Mouse (Mus musculus) CH12.LX (cell line): ENCODE measurements around the gene Fam168a. TPM values are rescaled to one million over a fixed set of nuclear protein-coding genes. Genes with fewer than 3 reads are reported as not detected.

Experiments used
- DNase-seq: peaks from one replicate; pipeline ENCODE4 v3.0.0-alpha.2; 2013; ENCODE audit errors: extremely low read depth
- H3K27ac ChIP-seq: 2 replicates; pipeline ENCODE4 v1.5.1; 2012; ENCODE audit warnings: low read depth, mild to moderate bottlenecking, control low read depth, moderate library complexity; ENCODE audit not compliant: insufficient read depth
- H3K27me3 ChIP-seq: replicated peaks from 2 replicates; pipeline ENCODE3; 2012; ENCODE audit warnings: inconsistent platforms
- H3K36me3 ChIP-seq, 2 experiments: replicated peaks in 1 of 2; 2 replicates each; pipeline versions ENCODE3 to v1.6.1; 2012; ENCODE audit warnings: inconsistent platforms in 1 of 2, low read length in 1 of 2, mild to moderate bottlenecking in 1 of 2, mixed read lengths in 1 of 2, moderate library complexity in 1 of 2; ENCODE audit not compliant: control insufficient read depth in 1 of 2, insufficient read depth in 1 of 2
- H3K4me1 ChIP-seq, 2 experiments: 2 replicates each; pipeline ENCODE4 v1.6.1; 2012; ENCODE audit warnings: inconsistent platforms in 1 of 2, moderate library complexity in 1 of 2; ENCODE audit not compliant: insufficient read depth in 2 of 2, control insufficient read depth in 1 of 2
- H3K4me2 ChIP-seq: 2 replicates; pipeline ENCODE4 v1.6.1; 2012; ENCODE audit warnings: low read depth, mild to moderate bottlenecking, control low read depth; ENCODE audit not compliant: poor library complexity, insufficient read depth, severe bottlenecking
- H3K4me3 ChIP-seq, 3 experiments: fragments of 150-350 bp in 1 of 3; sonication (generic) in 1 of 3; replicated peaks in 1 of 3; 2 replicates each; pipeline versions ENCODE3 to v1.5.1; 2011 to 2012; ENCODE audit warnings: low read depth in 2 of 3, low read length in 2 of 3, mild to moderate bottlenecking in 2 of 3, moderate library complexity in 2 of 3, control low read depth in 1 of 3, improper control_type of control experiment in 1 of 3, inconsistent platforms in 1 of 3, mixed read lengths in 1 of 3; ENCODE audit not compliant: poor library complexity in 1 of 3
- H3K79me2 ChIP-seq: replicated peaks from 2 replicates; pipeline ENCODE4 v1.6.1; 2012; ENCODE audit warnings: mild to moderate bottlenecking, moderate library complexity; ENCODE audit not compliant: control insufficient read depth, poor library complexity, insufficient read depth, severe bottlenecking; ENCODE audit errors: extremely low read depth
- H3K9ac ChIP-seq: 2 replicates; pipeline ENCODE4 v1.6.1; 2012; ENCODE audit warnings: low read depth, mild to moderate bottlenecking, control low read depth, moderate library complexity; ENCODE audit not compliant: insufficient read depth
- H3K9me3 ChIP-seq: replicated peaks from 2 replicates; pipeline ENCODE3; 2012; ENCODE audit warnings: low read length, inconsistent platforms, mixed read lengths
- BHLHE40 ChIP-seq: IDR thresholded peaks from 2 replicates; pipeline ENCODE4 v1.6.1; 2011; ENCODE audit warnings: mild to moderate bottlenecking, low read depth, low read length, improper control_type of control experiment
- CHD2 ChIP-seq: IDR thresholded peaks from 2 replicates; pipeline ENCODE4 v1.6.1; 2011; ENCODE audit warnings: low read length, improper control_type of control experiment
- CTCF ChIP-seq, 2 experiments: IDR thresholded peaks in 1 of 2; conservative IDR thresholded peaks in 1 of 2; 2 replicates each; pipeline ENCODE4 v1.5.1; 2011 to 2012; ENCODE audit warnings: low read depth in 2 of 2, low read length in 2 of 2, improper control_type of control experiment in 1 of 2, inconsistent platforms in 1 of 2, mild to moderate bottlenecking in 1 of 2, moderate library complexity in 1 of 2
- E2F4 ChIP-seq: IDR thresholded peaks from 2 replicates; pipeline ENCODE4 v1.6.1; 2011; ENCODE audit warnings: low read depth, low read length, improper control_type of control experiment; ENCODE audit not compliant: insufficient replicate concordance
- ELF1 ChIP-seq: IDR thresholded peaks from 2 replicates; pipeline ENCODE4 v1.6.1; 2014; ENCODE audit warnings: low read depth, mild to moderate bottlenecking, inconsistent platforms, low read length, improper control_type of control experiment
- EP300 ChIP-seq: IDR thresholded peaks from 2 replicates; pipeline ENCODE4 v1.6.1; 2011; ENCODE audit warnings: low read length, improper control_type of control experiment
- GABPA ChIP-seq: IDR thresholded peaks from 2 replicates; pipeline ENCODE4 v1.6.1; 2012; ENCODE audit warnings: low read depth, low read length, improper control_type of control experiment, inconsistent platforms; ENCODE audit not compliant: insufficient replicate concordance
- JUN ChIP-seq: IDR thresholded peaks from 2 replicates; pipeline ENCODE4 v1.6.1; 2011; ENCODE audit warnings: low read depth, mild to moderate bottlenecking, low read length, improper control_type of control experiment, moderate library complexity; ENCODE audit not compliant: insufficient read depth
- KAT2A ChIP-seq: IDR thresholded peaks from 2 replicates; pipeline ENCODE4 v1.6.1; 2012; ENCODE audit warnings: low read length, improper control_type of control experiment, inconsistent platforms; ENCODE audit not compliant: insufficient replicate concordance
- MAFK ChIP-seq: IDR thresholded peaks from 2 replicates; pipeline ENCODE4 v1.6.1; 2011; ENCODE audit warnings: low read length, improper control_type of control experiment; ENCODE audit not compliant: insufficient replicate concordance
- MAX ChIP-seq: IDR thresholded peaks from 2 replicates; pipeline ENCODE4 v1.6.1; 2011; ENCODE audit warnings: low read length, improper control_type of control experiment
- MAZ ChIP-seq: IDR thresholded peaks from 2 replicates; pipeline ENCODE4 v1.6.1; 2012; ENCODE audit warnings: low read depth, mild to moderate bottlenecking, inconsistent platforms, low read length, improper control_type of control experiment, moderate library complexity
- MEF2A ChIP-seq: IDR thresholded peaks from 2 replicates; pipeline ENCODE4 v1.6.1; 2014; ENCODE audit warnings: low read depth, mild to moderate bottlenecking, inconsistent platforms, low read length, improper control_type of control experiment, borderline replicate concordance
- MXI1 ChIP-seq: IDR thresholded peaks from 2 replicates; pipeline ENCODE4 v1.6.1; 2011; ENCODE audit warnings: mild to moderate bottlenecking, low read depth, low read length, improper control_type of control experiment
- MYC ChIP-seq: IDR thresholded peaks from 2 replicates; pipeline ENCODE4 v1.6.1; 2011; ENCODE audit warnings: low read depth, mild to moderate bottlenecking, improper control_type of control experiment, low read length
- NELFE ChIP-seq: IDR thresholded peaks from 2 replicates; pipeline ENCODE4 v1.6.1; 2011; ENCODE audit warnings: low read depth, low read length, improper control_type of control experiment
- NRF1 ChIP-seq: IDR thresholded peaks from 2 replicates; pipeline ENCODE4 v1.6.1; 2014; ENCODE audit warnings: low read depth, mild to moderate bottlenecking, inconsistent platforms, low read length, improper control_type of control experiment, moderate library complexity
- PAX5 ChIP-seq: IDR thresholded peaks from 2 replicates; pipeline ENCODE4 v1.6.1; 2012; ENCODE audit warnings: low read length, inconsistent platforms, mixed read lengths
- POLR2A ChIP-seq: IDR thresholded peaks from 2 replicates; pipeline ENCODE4 v1.6.1; 2011; ENCODE audit warnings: low read depth, mild to moderate bottlenecking, improper control_type of control experiment, low read length
- POLR2AphosphoS2 ChIP-seq: IDR thresholded peaks from 2 replicates; pipeline ENCODE4 v1.6.1; 2011; ENCODE audit warnings: low read depth, low read length, improper control_type of control experiment
- RCOR1 ChIP-seq: conservative IDR thresholded peaks from 2 replicates; pipeline ENCODE4 v1.6.1; 2012; ENCODE audit warnings: low read depth, mild to moderate bottlenecking, inconsistent platforms, low read length, improper control_type of control experiment
- SMC3 ChIP-seq: IDR thresholded peaks from 2 replicates; pipeline ENCODE4 v1.6.1; 2011; ENCODE audit warnings: low read depth, low read length, improper control_type of control experiment
- TBP ChIP-seq: conservative IDR thresholded peaks from 2 replicates; pipeline ENCODE4 v1.6.1; 2011; ENCODE audit warnings: low read depth, low read length, improper control_type of control experiment
- TCF12 ChIP-seq: IDR thresholded peaks from 2 replicates; pipeline ENCODE4 v1.6.1; 2014; ENCODE audit warnings: low read depth, mild to moderate bottlenecking, inconsistent platforms, low read length, improper control_type of control experiment
- USF1 ChIP-seq: IDR thresholded peaks from 2 replicates; pipeline ENCODE4 v1.6.1; 2014; ENCODE audit warnings: low read depth, mild to moderate bottlenecking, inconsistent platforms, low read length, improper control_type of control experiment
- USF2 ChIP-seq: conservative IDR thresholded peaks from 2 replicates; pipeline ENCODE4 v1.6.1; 2011; ENCODE audit warnings: low read depth, low read length, improper control_type of control experiment
- ZC3H11A ChIP-seq: IDR thresholded peaks from 2 replicates; pipeline ENCODE4 v1.6.1; 2012; ENCODE audit warnings: low read depth, mild to moderate bottlenecking, inconsistent platforms, low read length, improper control_type of control experiment
- ZKSCAN1 ChIP-seq: IDR thresholded peaks from 2 replicates; pipeline ENCODE4 v1.6.1; 2012; ENCODE audit warnings: low read depth, inconsistent platforms, low read length, improper control_type of control experiment, borderline replicate concordance
- ZMIZ1 ChIP-seq: IDR thresholded peaks from 2 replicates; pipeline ENCODE4 v1.6.1; 2012; ENCODE audit warnings: low read depth, mild to moderate bottlenecking, inconsistent platforms, low read length, improper control_type of control experiment
- ZNF384 ChIP-seq: IDR thresholded peaks from 2 replicates; pipeline ENCODE4 v1.6.1; 2012; ENCODE audit warnings: low read depth, low read length, improper control_type of control experiment, inconsistent platforms
- dilution Hi-C: fragments of 300-500 bp; cut with MboI; formaldehyde crosslinking; loops from 2 replicates; pipeline ENCODE4 v1.14.3; 2020; ENCODE audit warnings: low sequenced_read_pairs; ENCODE audit not compliant: extremely low pct_unique_long_range_greater_than_20kb, extremely low pct_ligation_motif_present
- in situ Hi-C: fragments of 300-500 bp; cut with MboI; formaldehyde crosslinking; loops from 3 replicates; pipeline ENCODE4 v1.14.3; 2019; ENCODE audit warnings: low sequenced_read_pairs, low pct_ligation_motif_present, low pct_unique_long_range_greater_than_20kb, mixed read lengths
- polyA plus RNA-seq: library from polyadenylated mRNA; unstranded; fragments of >175 nt; gene quantifications from 2 replicates; pipeline ENCODE4 v1.2.1, GENCODE M21; 2012; ENCODE audit warnings: low read depth; ENCODE audit not compliant: insufficient read length
- total RNA-seq, 2 experiments: library from RNA; depleted of rRNA; stranded (reverse); fragments of 300-350 nt in 1 of 2; fragments of >200 nt in 1 of 2; gene quantifications; 2 replicates each; pipeline ENCODE4 v1.2.3; 2012 to 2014

The Fam168a gene
- total and polyA plus RNA-seq, 3 experiments: 4.0 to 15.0 (median 4.9) TPM

- Histone ChIP-seq H3K36me3 (peaks cover 0 to 35% of the 10 kb centered on the region in 2 experiments), H3K9me3 (no peaks in the 10 kb centered on the region), H3K27me3 (no peaks in the 10 kb centered on the region), H3K9ac (peak overlapping the region; percentile 79), H3K4me1 (peaks cover 40 to 54% of the 10 kb centered on the region in 2 experiments), H3K27ac (peak overlapping the region; percentile 72), H3K79me2 (peaks cover 47% of the 10 kb centered on the region), H3K4me2 (peak overlapping the region; percentile 39), H3K4me3 (peak overlapping the region; percentile 85 to 95 (median 86))
- in situ Hi-C loops (no loop called here), dilution Hi-C loops (no loop called here)
- DNase-seq: no peak
- TF ChIP-seq BHLHE40 (no peak), EP300 (no peak), ZKSCAN1 (no peak), MAZ (no peak), POLR2A (no peak), SMC3 (no peak)
These were observed 155.9 kb downstream of the Fam168a start for GRCm38 (mm10) chr7:100862353-100862752.

- no peaks in the 10 kb centered on the region for H3K27me3 ChIP-seq
- dilution Hi-C loops: no loop called here
- H3K4me2 ChIP-seq: peak within 1 kb of the TSS; percentile 39
- H3K27ac ChIP-seq: peak within 1 kb of the TSS; percentile 72
- peaks cover 40 to 54% of the 10 kb centered on the region in 2 experiments for H3K4me1 ChIP-seq
- in situ Hi-C loops: no loop called here
- peak within 1 kb of the TSS; percentile 85 to 95 (median 86) for H3K4me3 ChIP-seq
- H3K9me3 ChIP-seq: no peaks in the 10 kb centered on the region
- peaks cover 0 to 29% of the 10 kb centered on the region in 2 experiments for H3K36me3 ChIP-seq
- DNase-seq: peak; percentile 97
- H3K79me2 ChIP-seq: peaks cover 41% of the 10 kb centered on the region
- H3K9ac ChIP-seq: peak within 1 kb of the TSS; percentile 79
- TF ChIP-seq TBP: peak; percentile 65; the same call in 1 of the 2 replicates
- no peak for TF ChIP-seq USF2
- TF ChIP-seq E2F4: 0 out of 2 replicates have a peak, but pooled peaks have one; percentile 83
- TF ChIP-seq MAZ: peak; percentile 69; the same call in 1 of the 2 replicates
- TF ChIP-seq CTCF (conservative IDR thresholded peaks at IDR 0.05 in 1 of 2, IDR thresholded peaks at IDR 0.05 in 1 of 2; ENCODE audit: low read depth in 2 of 2, low read length in 2 of 2): peak in 1 of 2 experiments; percentile 79; a peak in 3 of 4 replicates
- no peak for TF ChIP-seq CHD2
- peak; percentile 27; the same call in 1 of the 2 replicates for TF ChIP-seq ZC3H11A
- no peak for TF ChIP-seq JUN
- no peak for TF ChIP-seq KAT2A
- no peak for TF ChIP-seq USF1
- peak; percentile 97 for TF ChIP-seq ZMIZ1
- peak; percentile 97 for TF ChIP-seq NELFE
- TF ChIP-seq EP300: no peak
- peak; percentile 99 for TF ChIP-seq POLR2A
- peak; percentile 67 for TF ChIP-seq NRF1
- peak; percentile 51; the same call in 1 of the 2 replicates for TF ChIP-seq POLR2AphosphoS2
- TF ChIP-seq MEF2A: peak; percentile 40; the same call in 1 of the 2 replicates
- no peak for TF ChIP-seq MAFK
- peak; percentile 71 for TF ChIP-seq BHLHE40
- no peak for TF ChIP-seq MYC
- 0 out of 2 replicates have a peak, but pooled peaks have one; percentile 22 for TF ChIP-seq MAX
- TF ChIP-seq GABPA: no peak
- no peak for TF ChIP-seq ZNF384
- peak; percentile 75 for TF ChIP-seq SMC3
- TF ChIP-seq PAX5: no peak
- no peak for TF ChIP-seq ZKSCAN1
- no peak for TF ChIP-seq ELF1
- no peak for TF ChIP-seq RCOR1
- peak; percentile 79 for TF ChIP-seq TCF12
- peak; percentile 65 for TF ChIP-seq MXI1
These were observed 156.6 kb downstream of the Fam168a start, which contains the start of gene Relt for GRCm38 (mm10) chr7:100862828-100863638. Gene Relt, minus strand, starts transcription at chr7:100863446.
